Mouse (Mus musculus) kidney, embryonic 14.5 days (tissue): Measurements from ENCODE around the gene Wnt5b. TPM values are rescaled to one million over a fixed set of nuclear protein-coding genes. Genes with fewer than 3 reads are reported as not detected.

Experiments
- ATAC-seq: fragments of 200-750 bp; cut with Nextera tagmentation; 2 replicates; pipeline ENCODE4 v1.8.0; 2017; ENCODE audit warnings: moderate number of reproducible peaks, mild to moderate bottlenecking, moderate TSS enrichment, moderate library complexity; ENCODE audit not compliant: low FRiP score, low TSS enrichment
- H3K27ac ChIP-seq: fragments of 300-500 bp; sonication (generic); 2 replicates; pipeline ENCODE4 v1.5.1; 2014; ENCODE audit warnings: low read depth, mild to moderate bottlenecking, low read length, moderate library complexity, mixed read lengths
- H3K27me3 ChIP-seq: fragments of 300-500 bp; sonication (generic); 2 replicates; pipeline ENCODE4 v1.6.1; 2014; ENCODE audit warnings: mild to moderate bottlenecking, low read length; ENCODE audit not compliant: control insufficient read depth, insufficient read depth
- H3K36me3 ChIP-seq: fragments of 300-500 bp; sonication (generic); 2 replicates; pipeline ENCODE4 v1.6.1; 2014; ENCODE audit warnings: low read length, mixed read lengths; ENCODE audit not compliant: control insufficient read depth, insufficient read depth
- H3K4me1 ChIP-seq: fragments of 300-500 bp; sonication (generic); 2 replicates; pipeline ENCODE4 v1.6.1; 2014; ENCODE audit warnings: low read length, mixed read lengths; ENCODE audit not compliant: control insufficient read depth, insufficient read depth
- H3K4me2 ChIP-seq: fragments of 300-500 bp; sonication (generic); replicated peaks from 2 replicates; pipeline ENCODE4 v1.6.1; 2014; ENCODE audit warnings: low read depth, mild to moderate bottlenecking, low read length
- H3K4me3 ChIP-seq: fragments of 300-500 bp; sonication (generic); 2 replicates; pipeline ENCODE4 v1.5.1; 2014; ENCODE audit warnings: mild to moderate bottlenecking, low read length
- H3K9ac ChIP-seq: fragments of 300-500 bp; sonication (generic); 2 replicates; pipeline ENCODE4 v1.6.1; 2014; ENCODE audit warnings: low read depth, mild to moderate bottlenecking, low read length, moderate library complexity
- H3K9me3 ChIP-seq: fragments of 300-500 bp; sonication (generic); 2 replicates; pipeline ENCODE4 v1.6.1; 2016; ENCODE audit warnings: low read length; ENCODE audit not compliant: control insufficient read depth
- WGBS: fragments of 180-500 bp; shearing (Covaris S2); extraction: QIAGEN DNeasy Blood & Tissue Kit; methylation state at CpG from one replicate; pipeline ENCODE4 v1.1.7; 2014; 5-methylcytosine and 5-hydroxymethylcytosine counted together
- polyA plus RNA-seq: library from polyadenylated mRNA; unstranded; fragments of >200 nt; fragmentation: Nextera tagmentation; extraction: Ambion mirVana; gene quantifications from 2 replicates; pipeline ENCODE4 v1.2.1, GENCODE M21; 2014

Wnt5b gene
- polyA plus RNA-seq, 1 experiment from 2014 or later = 10.9 TPM

GRCm38 (mm10) chr6:119428611-119429010 lies 115.5 kb downstream of the Wnt5b start:
- Histone ChIP-seq H3K27me3 (no peaks in the 10 kb centered on the region), H3K36me3 (peaks cover 2% of the 10 kb centered on the region; the same call in 1 of the 2 replicates), H3K9ac (no peak overlapping the region), H3K9me3 (0 out of 2 replicates have a peak, but pooled peaks cover 3% of the 10 kb centered on the region), H3K4me3 (no peak overlapping the region), H3K4me2 (no peak overlapping the region), H3K4me1 (no peaks in the 10 kb centered on the region), H3K27ac (no peak overlapping the region)
- no peak for ATAC-seq
- 85% methylated on average over 3 of the region's 3 CpGs for WGBS

DNA sequence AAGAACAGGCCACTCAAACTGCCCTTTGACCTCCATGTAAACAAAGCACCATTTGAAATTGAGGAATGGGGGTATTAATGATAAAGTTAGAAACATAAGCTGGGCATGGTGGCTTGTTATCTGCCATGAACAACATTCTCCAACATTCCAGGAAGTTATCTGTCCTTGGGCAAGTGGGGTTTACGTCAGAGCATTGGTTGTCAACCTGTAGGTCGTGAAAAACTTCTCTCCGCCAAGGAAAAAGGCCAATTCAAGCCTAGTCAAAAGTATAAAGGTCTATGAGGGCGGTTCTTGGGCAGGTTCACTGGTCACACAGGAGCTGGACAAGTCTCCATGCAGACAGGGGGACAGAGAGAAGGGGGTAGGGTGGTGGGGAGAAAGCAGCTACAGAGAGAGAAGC lies 123.1 kb downstream of the Wnt5b start:
- H3K9me3 ChIP-seq = no peaks in the 10 kb centered on the region
- H3K27me3 ChIP-seq = no peaks in the 10 kb centered on the region
- no peak overlapping the region for H3K4me3 ChIP-seq
- WGBS = 84% methylated on average over 4 of the region's 4 CpGs
- ATAC-seq = no peak
- no peaks in the 10 kb centered on the region for H3K36me3 ChIP-seq
- no peak overlapping the region for H3K4me2 ChIP-seq
- no peak overlapping the region for H3K9ac ChIP-seq
- no peak overlapping the region for H3K27ac ChIP-seq
- H3K4me1 ChIP-seq = peaks cover 5% of the 10 kb centered on the region; the same call in 1 of the 2 replicates

- H3K4me1 ChIP-seq = peaks cover 5% of the 10 kb centered on the region; the same call in 1 of the 2 replicates
- H3K4me3 ChIP-seq = no peak overlapping the region
- ATAC-seq = no peak
- no peak overlapping the region for H3K9ac ChIP-seq
- no peaks in the 10 kb centered on the region for H3K27me3 ChIP-seq
- H3K4me2 ChIP-seq = no peak overlapping the region
- no peaks in the 10 kb centered on the region for H3K36me3 ChIP-seq
- 95% methylated on average over 5 of the region's 5 CpGs for WGBS
- H3K27ac ChIP-seq = no peak overlapping the region
- no peaks in the 10 kb centered on the region for H3K9me3 ChIP-seq
These were observed 123.8 kb downstream of the Wnt5b start for GRCm38 (mm10) chr6:119420357-119420756.

- ATAC-seq = no peak
- H3K27me3 ChIP-seq = no peaks in the 10 kb centered on the region
- no peak overlapping the region for H3K9ac ChIP-seq
- H3K27ac ChIP-seq = no peak overlapping the region
- 44% methylated on average over 7 of the region's 7 CpGs for WGBS
- H3K4me3 ChIP-seq = no peak overlapping the region
- H3K4me2 ChIP-seq = no peak overlapping the region
- no peaks in the 10 kb centered on the region for H3K9me3 ChIP-seq
- H3K36me3 ChIP-seq = no peaks in the 10 kb centered on the region
- peaks cover 5% of the 10 kb centered on the region; the same call in 1 of the 2 replicates for H3K4me1 ChIP-seq
These were observed 124.7 kb downstream of the Wnt5b start for GRCm38 (mm10) chr6:119419412-119419811.

GRCm38 (mm10) chr6:119418392-119419251 lies 125.5 kb downstream of the Wnt5b start:
- WGBS = 30% methylated on average over 7 of the region's 7 CpGs
- Histone ChIP-seq H3K4me1 (peaks cover 7% of the 10 kb centered on the region; the same call in 1 of the 2 replicates), H3K9ac (no peak overlapping the region), H3K36me3 (no peaks in the 10 kb centered on the region), H3K27ac (no peak overlapping the region), H3K27me3 (no peaks in the 10 kb centered on the region), H3K4me2 (no peak overlapping the region), H3K4me3 (no peak overlapping the region), H3K9me3 (no peaks in the 10 kb centered on the region)
- ATAC-seq = peak; percentile 47; the same call in 1 of the 2 replicates

DNA sequence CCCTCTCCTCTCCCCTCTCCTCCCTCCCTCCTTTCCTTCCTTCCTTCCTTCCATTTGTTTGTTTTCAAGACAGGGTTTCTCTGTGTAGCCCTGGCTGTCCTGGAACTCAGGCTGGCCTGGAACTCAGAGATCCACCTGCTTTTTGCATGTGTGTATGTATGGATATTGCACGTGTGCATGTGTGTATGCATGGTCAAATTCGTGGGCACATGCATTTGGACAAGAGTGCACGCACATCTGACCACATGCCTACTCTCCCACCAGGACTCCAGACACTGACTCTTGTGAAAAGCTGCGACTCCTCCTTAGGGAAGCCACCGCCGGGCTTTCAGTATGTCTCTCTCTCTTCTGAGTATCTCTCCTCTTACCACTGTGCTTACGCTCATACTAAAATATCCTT lies 126.3 kb downstream of the Wnt5b start:
- Histone ChIP-seq H3K4me1 (peaks cover 7% of the 10 kb centered on the region; the same call in 1 of the 2 replicates), H3K27me3 (no peaks in the 10 kb centered on the region), H3K4me2 (no peak overlapping the region), H3K9me3 (no peaks in the 10 kb centered on the region), H3K36me3 (no peaks in the 10 kb centered on the region), H3K4me3 (no peak overlapping the region), H3K27ac (no peak overlapping the region), H3K9ac (no peak overlapping the region)
- WGBS = 77% methylated on average over 7 of the region's 7 CpGs
- no peak for ATAC-seq

DNA sequence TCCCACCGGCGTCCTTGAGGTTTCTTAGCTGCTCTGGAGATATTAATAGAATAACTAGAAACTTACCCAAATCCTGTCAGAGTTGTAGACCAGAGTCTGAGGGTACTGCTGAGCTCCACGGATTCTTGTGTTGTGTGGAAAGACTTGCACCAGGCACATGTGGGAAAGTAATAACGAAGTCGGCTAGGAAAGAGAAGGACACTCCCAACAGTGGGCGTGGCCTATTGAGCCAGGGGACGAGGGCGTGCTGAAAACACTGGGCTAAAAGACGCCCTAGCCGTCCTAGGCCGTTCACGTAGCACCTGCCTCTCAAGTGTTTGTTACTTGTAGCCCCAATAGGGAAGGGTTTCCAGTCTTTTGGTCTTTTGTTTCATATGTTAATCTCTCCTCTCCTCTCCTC lies 126.8 kb downstream of the Wnt5b start, which contains the start of gene Adipor2:
TSS of gene Adipor2 (minus strand) at position 351 of the 400 bp plus-strand sequence.
- H3K27ac ChIP-seq = no peak within 1 kb of the TSS
- ATAC-seq = 0 out of 2 replicates have a peak, but pooled peaks have one; percentile 65
- WGBS = 8% methylated on average over 12 of the region's 12 CpGs

DNA sequence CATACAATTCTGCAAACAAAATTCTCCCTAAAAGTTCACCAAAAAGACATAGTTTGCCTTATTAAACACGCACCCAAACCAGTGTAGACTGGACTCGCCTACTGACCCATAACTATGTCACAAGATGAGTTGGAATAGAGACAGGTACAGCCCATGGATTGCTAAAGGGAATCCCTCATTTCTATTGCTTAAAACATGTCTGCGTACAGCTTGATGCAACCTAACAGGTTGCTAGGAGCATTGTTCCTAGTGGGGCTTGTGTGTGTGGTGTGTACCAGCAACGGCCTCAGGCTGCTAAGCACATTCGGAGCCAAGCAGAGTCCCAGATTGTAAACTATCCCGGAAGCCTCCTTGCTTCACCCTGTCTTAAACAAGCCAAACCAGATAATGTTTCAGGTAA lies 127.5 kb downstream of the Wnt5b start:
- no peaks in the 10 kb centered on the region for H3K9me3 ChIP-seq
- peaks cover 7% of the 10 kb centered on the region; the same call in 1 of the 2 replicates for H3K4me1 ChIP-seq
- no peak overlapping the region for H3K4me3 ChIP-seq
- no peak overlapping the region for H3K4me2 ChIP-seq
- WGBS = 72% methylated on average over 6 of the region's 6 CpGs
- no peak overlapping the region for H3K27ac ChIP-seq
- no peak for ATAC-seq
- H3K9ac ChIP-seq = no peak overlapping the region
- H3K36me3 ChIP-seq = no peaks in the 10 kb centered on the region
- no peaks in the 10 kb centered on the region for H3K27me3 ChIP-seq

More for the DNA sequence above, 126.8 kb downstream of the Wnt5b start, which contains the start of gene Adipor2:
- Histone ChIP-seq H3K4me1 (peaks cover 7% of the 10 kb centered on the region; the same call in 1 of the 2 replicates), H3K4me3 (peak within 1 kb of the TSS; percentile 14; the same call in 1 of the 2 replicates), H3K9me3 (no peaks in the 10 kb centered on the region), H3K4me2 (peak within 1 kb of the TSS; percentile 33), H3K27me3 (no peaks in the 10 kb centered on the region), H3K9ac (no peak within 1 kb of the TSS), H3K36me3 (no peaks in the 10 kb centered on the region)
